Mouse (Mus musculus) CH12.LX (cell line): ENCODE results near the gene Hfm1.

ENCODE experiments used
- CTCF ChIP-seq, 2 experiments: IDR thresholded peaks in 1 of 2; conservative IDR thresholded peaks in 1 of 2; 2 replicates each; pipeline ENCODE4 v1.5.1; 2011 to 2012; ENCODE audit warnings: low read depth in 2 of 2, low read length in 2 of 2, improper control_type of control experiment in 1 of 2, inconsistent platforms in 1 of 2, mild to moderate bottlenecking in 1 of 2, moderate library complexity in 1 of 2
- EP300 ChIP-seq: IDR thresholded peaks from 2 replicates; pipeline ENCODE4 v1.6.1; 2011; ENCODE audit warnings: low read length, improper control_type of control experiment
- JUN ChIP-seq: IDR thresholded peaks from 2 replicates; pipeline ENCODE4 v1.6.1; 2011; ENCODE audit warnings: low read depth, mild to moderate bottlenecking, low read length, improper control_type of control experiment, moderate library complexity; ENCODE audit not compliant: insufficient read depth
- JUND ChIP-seq: conservative IDR thresholded peaks from 2 replicates; pipeline ENCODE4 v1.6.1; 2011; ENCODE audit warnings: low read depth, low read length, improper control_type of control experiment
- MAX ChIP-seq: IDR thresholded peaks from 2 replicates; pipeline ENCODE4 v1.6.1; 2011; ENCODE audit warnings: low read length, improper control_type of control experiment
- MXI1 ChIP-seq: IDR thresholded peaks from 2 replicates; pipeline ENCODE4 v1.6.1; 2011; ENCODE audit warnings: mild to moderate bottlenecking, low read depth, low read length, improper control_type of control experiment
- NRF1 ChIP-seq: IDR thresholded peaks from 2 replicates; pipeline ENCODE4 v1.6.1; 2014; ENCODE audit warnings: low read depth, mild to moderate bottlenecking, inconsistent platforms, low read length, improper control_type of control experiment, moderate library complexity
- POLR2A ChIP-seq: IDR thresholded peaks from 2 replicates; pipeline ENCODE4 v1.6.1; 2011; ENCODE audit warnings: low read depth, mild to moderate bottlenecking, improper control_type of control experiment, low read length
- RAD21 ChIP-seq: IDR thresholded peaks from 2 replicates; pipeline ENCODE4 v1.6.1; 2011; ENCODE audit warnings: low read depth, mild to moderate bottlenecking, low read length, improper control_type of control experiment, moderate library complexity
- SIN3A ChIP-seq: IDR thresholded peaks from 2 replicates; pipeline ENCODE4 v1.6.1; 2012; ENCODE audit warnings: low read length, improper control_type of control experiment, inconsistent platforms
- TCF12 ChIP-seq: IDR thresholded peaks from 2 replicates; pipeline ENCODE4 v1.6.1; 2014; ENCODE audit warnings: low read depth, mild to moderate bottlenecking, inconsistent platforms, low read length, improper control_type of control experiment
- ZKSCAN1 ChIP-seq: IDR thresholded peaks from 2 replicates; pipeline ENCODE4 v1.6.1; 2012; ENCODE audit warnings: low read depth, inconsistent platforms, low read length, improper control_type of control experiment, borderline replicate concordance

DNA sequence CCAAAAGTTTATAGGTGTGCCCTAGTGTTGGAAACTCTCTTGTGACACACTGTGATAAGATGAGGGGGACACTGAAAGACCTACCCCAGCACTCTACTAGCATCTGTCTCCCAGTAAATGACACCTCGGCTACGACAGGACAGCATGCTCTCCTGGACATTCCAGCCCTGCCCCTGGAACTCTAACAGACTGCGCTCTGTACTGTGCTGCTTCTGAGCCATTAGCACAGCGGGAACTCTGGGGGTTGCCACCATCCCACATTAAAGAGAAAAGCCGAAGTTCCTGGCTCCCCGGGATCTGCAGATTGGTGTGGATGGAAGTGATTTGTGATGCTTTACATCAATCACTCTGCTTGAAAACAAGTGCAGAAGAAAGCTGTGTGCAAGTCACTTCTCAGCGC is 93.1 kb downstream of the Hfm1 start:
- TF ChIP-seq ZKSCAN1 (no peak), SIN3A (no peak), CTCF (conservative IDR thresholded peaks at IDR 0.05 in 1 of 2, IDR thresholded peaks at IDR 0.05 in 1 of 2; ENCODE audit: low read depth in 2 of 2, low read length in 2 of 2) (no peak), MXI1 (no peak), RAD21 (no peak), TCF12 (no peak), JUND (no peak), NRF1 (no peak), JUN (no peak), MAX (no peak), POLR2A (no peak), EP300 (no peak)
